Mouse (Mus musculus): ENCODE data around the gene Adprm.
"Not testable (repeated sequence)": the region's sequence is repeated elsewhere in the genome, so short reads cannot be mapped to it uniquely, and the experiment has no call there.

Adprm gene

DNA sequence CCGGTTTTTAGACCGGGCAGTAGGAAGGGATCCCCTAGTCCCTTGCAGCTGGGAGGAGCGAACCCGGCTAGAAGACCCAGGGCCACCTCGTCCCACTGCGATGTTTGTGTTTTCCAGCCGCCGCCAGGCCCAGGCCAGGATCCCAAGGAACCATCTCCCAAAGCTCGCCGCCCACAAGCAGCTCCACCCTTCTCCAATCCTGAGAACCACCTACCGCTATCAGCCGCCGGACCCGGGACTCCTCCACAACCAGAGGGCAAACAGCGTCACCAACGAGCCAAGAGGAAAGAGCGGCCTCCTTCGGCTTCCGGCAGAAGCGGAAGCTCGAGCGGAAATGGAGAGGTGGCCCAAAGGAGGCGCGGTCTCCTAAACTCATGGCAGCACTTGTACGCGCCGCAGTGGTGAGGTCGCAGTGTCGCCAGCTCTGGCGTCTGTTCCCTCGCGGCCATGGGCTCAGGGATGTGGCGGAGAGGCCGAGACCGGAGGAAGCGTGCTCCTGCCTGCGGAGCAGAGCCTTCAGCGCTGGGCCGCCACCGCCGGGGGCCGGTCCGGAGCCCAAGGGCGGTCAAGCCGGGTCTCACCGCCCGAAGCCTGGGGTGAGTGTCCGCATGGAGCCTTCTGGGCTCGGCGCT lies at the start of gene Adprm, which contains the start of gene Sco1:
TSS of gene Adprm (minus strand) at position 274 of the 632 bp plus-strand sequence.
TSS of gene Sco1 (plus strand) at position 350 of the 632 bp plus-strand sequence.
- DNase-seq (ENCODE audit: low read depth): peak; percentile 89

DNA sequence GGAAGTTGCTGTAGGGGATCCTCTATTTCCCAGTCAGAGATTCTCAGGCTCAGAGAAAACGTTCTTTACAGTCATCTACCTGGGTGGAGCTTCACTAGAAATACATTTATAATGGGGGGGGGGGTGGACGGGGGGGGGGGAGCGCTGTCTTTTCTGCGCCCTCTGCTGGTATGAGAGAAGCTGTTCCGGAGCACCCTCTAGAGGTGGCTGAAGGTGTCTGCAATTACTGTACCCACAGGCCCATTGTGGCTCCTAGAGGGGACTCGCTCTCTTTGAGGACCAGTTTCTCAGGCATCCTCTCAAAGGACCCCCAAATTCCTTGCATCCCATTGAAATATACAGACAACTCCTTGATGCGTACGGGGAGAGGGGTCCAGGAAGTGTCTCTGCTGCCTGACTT lies 49.3 kb upstream of the Adprm start:
- DNase-seq (ENCODE audit: low read depth): no peak

DNA sequence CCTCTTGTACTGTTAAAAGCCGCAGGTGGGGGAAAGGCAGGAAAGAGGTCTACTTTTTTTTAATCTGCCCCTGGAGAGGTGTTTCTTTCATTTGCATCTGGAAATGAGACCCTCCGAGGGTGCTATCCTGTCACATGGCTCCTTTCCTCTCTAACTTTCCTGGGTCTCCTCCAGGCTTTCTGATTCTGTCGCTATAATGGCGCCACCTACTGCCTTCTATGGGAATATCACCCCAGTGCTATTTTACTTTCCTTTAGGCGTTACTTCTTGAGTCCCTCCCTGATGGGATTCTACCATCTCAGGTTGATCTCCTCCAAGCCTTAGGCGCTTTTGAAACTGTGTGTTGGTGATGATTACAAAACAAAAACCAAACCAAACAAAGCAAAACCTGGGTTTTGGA lies 47.8 kb upstream of the Adprm start:
- no peak for DNase-seq (ENCODE audit: low read depth)

DNA sequence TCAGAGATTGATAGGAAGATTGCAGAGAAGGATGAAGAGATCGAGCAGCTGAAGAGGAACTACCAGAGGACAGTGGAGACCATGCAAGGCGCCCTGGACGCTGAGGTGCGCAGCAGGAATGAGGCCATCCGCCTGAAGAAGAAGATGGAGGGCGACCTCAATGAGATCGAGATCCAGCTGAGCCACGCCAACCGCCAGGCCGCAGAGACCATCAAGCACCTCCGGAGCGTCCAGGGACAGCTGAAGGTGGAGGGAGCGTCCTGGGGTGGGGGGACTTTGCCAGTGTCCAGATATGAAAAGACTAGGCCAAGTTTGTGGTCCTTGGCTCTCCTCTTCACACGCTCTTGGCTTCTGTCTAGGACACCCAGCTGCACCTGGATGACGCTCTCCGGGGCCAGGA lies 46.8 kb upstream of the Adprm start:
- DNase-seq (ENCODE audit: low read depth): no peak

GRCm38 (mm10) chr11:67098427-67098826 lies 46.0 kb upstream of the Adprm start:
- DNase-seq (ENCODE audit: low read depth): no peak

DNA sequence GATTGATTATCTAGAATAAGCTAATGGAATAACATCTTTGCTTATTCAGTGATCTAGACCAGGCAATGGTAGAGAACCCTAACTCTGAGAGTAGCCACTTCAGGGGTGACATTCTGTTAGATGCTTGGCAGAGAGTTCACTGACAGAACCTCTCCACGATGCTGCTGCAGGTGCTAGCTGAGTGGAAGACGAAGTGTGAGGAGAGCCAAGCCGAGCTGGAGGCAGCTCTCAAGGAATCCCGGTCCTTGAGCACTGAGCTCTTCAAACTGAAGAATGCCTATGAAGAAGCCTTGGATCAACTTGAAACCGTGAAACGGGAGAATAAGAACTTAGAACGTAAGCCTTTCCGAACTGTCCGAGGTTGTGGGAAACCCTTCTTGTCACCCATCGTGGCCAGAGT lies 45.3 kb upstream of the Adprm start:
- no peak for DNase-seq (ENCODE audit: low read depth)

DNA sequence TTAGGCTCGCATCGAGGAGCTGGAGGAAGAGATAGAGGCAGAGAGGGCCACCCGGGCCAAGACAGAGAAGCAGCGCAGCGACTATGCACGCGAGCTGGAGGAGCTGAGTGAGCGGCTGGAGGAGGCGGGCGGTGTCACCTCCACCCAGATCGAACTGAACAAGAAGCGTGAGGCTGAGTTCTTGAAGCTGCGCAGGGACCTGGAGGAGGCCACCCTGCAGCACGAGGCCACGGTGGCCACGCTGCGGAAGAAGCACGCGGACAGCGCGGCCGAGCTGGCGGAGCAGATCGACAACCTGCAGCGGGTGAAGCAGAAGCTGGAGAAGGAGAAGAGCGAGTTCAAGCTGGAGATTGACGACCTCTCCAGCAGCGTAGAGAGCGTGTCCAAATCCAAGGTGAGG lies 42.1 kb upstream of the Adprm start:
- no peak for DNase-seq (ENCODE audit: low read depth)

DNA sequence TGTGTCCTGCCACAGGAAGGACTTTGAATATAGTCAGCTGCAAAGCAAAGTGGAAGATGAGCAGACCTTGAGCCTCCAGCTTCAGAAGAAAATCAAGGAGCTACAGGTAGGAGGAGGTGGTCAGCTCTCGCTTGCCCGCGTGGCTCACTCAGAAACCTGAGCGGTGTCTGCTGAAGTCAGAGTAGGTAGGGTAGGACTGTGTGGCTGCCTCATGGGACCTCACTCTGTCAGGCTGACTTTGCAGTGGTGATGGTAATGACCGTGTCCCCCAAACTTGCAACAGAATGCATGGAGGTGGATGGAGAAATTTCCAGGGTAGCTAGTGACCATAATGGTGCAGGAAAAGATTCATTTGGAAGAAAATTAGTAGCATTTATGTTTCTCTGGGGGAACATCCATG lies 41.3 kb upstream of the Adprm start:
- DNase-seq (ENCODE audit: low read depth): no peak

- DNase-seq (ENCODE audit: low read depth): no peak
Measured at GRCm38 (mm10) chr11:67093201-67093600, 40.8 kb upstream of the Adprm start.

GRCm38 (mm10) chr11:67092354-67092753 lies 40.0 kb upstream of the Adprm start:
- DNase-seq (ENCODE audit: low read depth): not testable (repeated sequence)

DNA sequence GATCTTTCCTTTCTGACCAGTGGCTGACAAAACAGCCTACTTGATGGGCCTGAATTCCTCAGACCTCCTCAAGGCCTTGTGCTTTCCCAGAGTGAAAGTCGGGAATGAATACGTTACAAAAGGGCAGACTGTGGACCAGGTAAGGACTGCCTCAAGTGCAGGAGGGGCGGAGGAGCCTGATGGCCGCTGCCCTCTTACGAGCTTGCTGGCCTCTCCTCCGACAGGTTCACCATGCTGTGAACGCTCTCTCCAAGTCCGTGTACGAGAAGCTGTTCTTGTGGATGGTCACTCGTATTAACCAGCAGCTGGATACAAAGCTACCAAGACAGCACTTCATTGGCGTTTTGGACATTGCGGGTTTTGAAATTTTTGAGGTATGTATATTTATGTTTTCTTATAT lies 34.8 kb upstream of the Adprm start:
- no peak for DNase-seq (ENCODE audit: low read depth)

- DNase-seq (ENCODE audit: low read depth): no peak
Measured at GRCm38 (mm10) chr11:67086467-67087164, 34.2 kb upstream of the Adprm start.

DNA sequence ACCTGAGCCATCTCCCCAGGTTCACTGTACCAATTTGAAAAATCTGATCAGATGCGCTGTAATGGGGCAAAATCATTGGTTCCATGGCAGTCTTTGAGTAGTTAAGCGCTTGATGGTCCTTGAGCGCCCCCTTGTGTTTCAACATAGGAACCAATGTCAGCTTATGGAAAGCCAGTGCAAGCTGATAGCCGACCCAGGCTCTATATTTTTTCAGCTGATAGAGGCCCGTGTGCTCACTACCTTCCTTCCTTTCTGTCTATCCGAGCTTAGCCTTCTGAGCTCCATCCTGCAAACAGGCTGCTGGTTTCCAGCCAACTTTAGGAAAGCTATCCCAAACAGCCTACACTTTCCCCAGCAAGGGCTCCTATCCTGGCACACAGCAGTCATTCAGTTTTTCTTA lies 33.1 kb upstream of the Adprm start:
- DNase-seq (ENCODE audit: low read depth): peak; percentile 66

DNA sequence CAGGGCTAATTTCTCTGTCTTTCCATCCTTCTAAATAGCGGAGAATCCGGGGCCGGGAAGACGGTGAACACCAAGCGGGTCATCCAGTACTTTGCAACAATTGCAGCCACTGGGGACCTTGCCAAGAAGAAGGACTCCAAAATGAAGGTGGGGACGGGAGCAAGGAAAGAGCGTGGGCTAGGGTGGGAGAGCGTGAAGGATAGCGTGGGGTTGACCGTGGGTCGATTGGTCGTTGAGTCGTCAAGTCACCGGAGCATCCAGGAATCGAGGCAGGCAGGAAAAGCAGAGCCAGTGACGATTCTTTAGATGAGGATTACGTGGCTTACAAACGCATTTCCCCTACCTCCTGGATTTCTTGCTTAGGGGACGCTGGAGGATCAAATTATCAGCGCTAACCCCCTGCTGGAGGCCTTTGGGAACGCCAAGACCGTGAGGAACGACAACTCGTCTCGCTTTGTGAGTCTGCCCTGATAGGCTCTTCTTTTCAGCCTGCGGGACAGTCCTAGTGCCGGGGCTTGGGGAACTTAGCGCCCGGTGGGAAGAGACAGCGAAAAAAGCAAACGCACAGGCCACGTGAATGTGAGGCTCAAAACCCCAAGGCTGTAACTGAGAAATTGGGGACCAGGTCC lies 31.4 kb upstream of the Adprm start:
- DNase-seq (ENCODE audit: low read depth): no peak

GRCm38 (mm10) chr11:67083239-67083638 lies 30.8 kb upstream of the Adprm start:
- no peak for DNase-seq (ENCODE audit: low read depth)

GRCm38 (mm10) chr11:67082793-67083192 lies 30.4 kb upstream of the Adprm start:
- DNase-seq (ENCODE audit: low read depth): no peak

DNA sequence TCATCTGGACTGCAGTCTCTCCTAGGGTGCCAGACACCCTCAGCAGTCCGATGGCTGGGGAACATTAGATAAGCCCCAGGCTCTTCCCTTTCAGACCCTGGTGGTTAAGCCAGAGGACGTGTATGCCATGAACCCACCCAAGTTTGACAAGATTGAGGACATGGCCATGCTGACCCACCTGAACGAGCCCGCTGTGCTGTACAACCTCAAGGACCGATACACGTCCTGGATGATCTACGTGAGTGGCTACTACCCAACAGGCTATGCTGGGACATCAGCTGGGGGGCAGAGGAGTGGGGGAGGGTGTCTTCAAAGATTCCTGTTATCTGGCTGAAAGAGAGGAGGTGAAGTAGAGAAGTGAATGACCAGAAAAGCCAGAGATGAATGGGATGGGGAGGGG lies 29.8 kb upstream of the Adprm start:
- DNase-seq (ENCODE audit: low read depth): no peak

DNA sequence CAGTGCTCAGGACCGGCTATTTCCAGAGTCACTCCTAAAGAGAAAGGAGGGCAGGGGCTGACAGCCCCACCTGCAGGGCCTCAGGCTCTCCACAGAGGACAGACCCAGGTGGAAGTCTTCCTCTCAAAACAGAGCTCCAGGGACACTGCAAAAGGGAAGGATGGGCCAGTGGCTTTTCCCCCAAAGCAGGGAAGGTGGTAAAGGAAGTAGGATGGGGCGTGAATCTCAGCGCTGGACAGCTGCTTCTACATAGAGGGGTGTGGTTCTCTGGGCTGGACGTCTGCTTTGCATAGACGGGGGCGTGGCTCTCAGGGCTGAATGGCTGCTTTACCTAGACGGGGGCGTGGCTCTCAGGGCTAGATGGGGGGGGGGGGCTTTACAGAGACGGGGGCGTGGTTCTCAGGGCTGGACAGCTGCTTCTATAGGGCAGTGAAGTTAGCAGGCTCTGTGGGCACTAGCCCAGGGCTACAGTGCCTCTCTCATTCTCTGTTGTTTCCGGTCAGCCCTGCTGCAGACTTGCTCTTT lies 28.8 kb upstream of the Adprm start:
- no peak for DNase-seq (ENCODE audit: low read depth)

DNA sequence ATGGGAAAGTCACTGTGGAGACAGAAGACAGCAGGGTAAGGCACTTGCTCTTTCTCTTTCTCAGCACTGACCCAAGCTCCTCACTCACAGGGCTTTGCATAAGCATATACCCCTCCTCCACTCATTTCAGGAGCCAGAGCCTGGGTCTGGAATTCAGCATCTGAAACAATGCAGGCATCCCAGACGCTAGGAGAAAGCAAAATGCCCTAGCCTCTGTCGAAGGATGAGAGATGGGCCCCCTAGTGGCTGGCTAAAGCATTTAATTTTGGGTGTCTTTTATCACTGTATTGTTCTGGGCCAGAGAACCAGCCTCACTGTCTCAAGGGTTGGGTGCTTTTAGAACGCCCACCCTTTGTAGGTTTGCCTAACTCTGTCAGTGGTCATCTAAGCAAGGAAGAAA lies 27.8 kb upstream of the Adprm start:
- DNase-seq (ENCODE audit: low read depth): peak; percentile 29

GRCm38 (mm10) chr11:67079740-67080139 lies 27.3 kb upstream of the Adprm start:
- DNase-seq (ENCODE audit: low read depth): no peak

DNA sequence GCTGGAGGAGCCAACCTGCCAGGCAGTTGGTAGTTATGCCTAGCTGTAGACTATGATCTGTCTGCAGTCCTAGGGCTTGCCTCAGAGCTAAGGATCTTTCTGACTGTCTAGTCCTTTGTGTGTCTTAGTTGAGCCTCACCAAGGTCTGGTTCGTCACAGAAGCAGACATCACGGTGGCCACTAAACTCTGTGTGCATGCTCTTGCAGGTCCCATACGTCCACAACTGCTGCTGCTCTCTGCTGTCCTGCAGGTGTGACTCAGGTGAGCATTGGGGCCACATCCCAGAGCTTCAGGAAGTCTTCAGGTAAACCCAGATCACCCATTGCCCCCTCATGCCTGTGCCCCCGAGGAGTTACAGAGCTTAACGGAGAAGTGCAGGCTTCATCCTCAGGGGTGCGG lies 26.5 kb upstream of the Adprm start:
- no peak for DNase-seq (ENCODE audit: low read depth)

DNA sequence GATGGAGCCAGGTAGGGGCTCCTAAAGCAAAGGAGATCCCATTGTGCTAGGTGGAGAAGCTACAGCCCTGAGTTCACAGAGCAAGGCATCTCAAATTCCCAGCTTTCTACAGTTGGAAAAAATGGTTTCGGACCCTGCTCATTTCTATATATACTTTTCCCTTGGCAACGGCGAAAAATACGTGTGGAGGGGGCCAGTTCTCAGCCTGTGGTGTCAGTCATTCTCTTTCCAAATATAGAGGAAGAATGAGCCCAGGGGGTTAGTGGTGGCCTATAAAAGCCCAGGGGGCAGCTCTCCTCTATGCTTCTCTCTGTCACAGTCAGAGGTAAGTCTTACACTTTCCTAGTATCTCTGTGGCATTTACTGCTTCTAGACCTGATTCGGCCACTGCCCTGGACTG lies 25.6 kb upstream of the Adprm start, which contains the start of gene Myh3:
TSS of gene Myh3 (plus strand) at position 301 of the 400 bp plus-strand sequence.
- DNase-seq (ENCODE audit: low read depth): no peak

DNA sequence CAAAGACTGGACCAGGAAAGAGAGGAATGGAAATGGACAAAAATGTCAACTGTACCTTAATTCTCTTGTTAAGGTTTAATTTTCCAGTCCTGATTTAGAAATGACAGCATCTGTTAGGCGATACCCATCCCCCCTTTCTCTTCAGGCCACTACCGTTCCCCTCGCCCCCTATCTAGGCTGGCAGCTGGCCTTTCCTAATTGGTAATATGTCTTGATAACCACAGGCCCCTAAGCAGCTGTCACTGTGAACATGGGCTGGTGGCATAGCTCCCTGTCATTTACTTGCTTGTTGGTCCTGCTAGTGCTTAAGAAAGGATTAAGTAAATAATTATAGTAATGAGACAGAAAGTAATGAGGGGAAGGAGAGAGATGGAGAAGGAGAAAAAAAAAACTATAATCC lies 25.0 kb upstream of the Adprm start:
- DNase-seq (ENCODE audit: low read depth): no peak
